Mouse (Mus musculus): ENCODE measurements at regions not wholly inside any gene's neighbourhood (a gene's known extent, or its start where the extent isn't known, plus 50 kb on each side); places are given as distances from the start of the nearest gene placed in this dataset.

GRCm38 (mm10) chr15:63400011-63400410 lies 445.0 kb downstream of the Gsdmc2 start:
- ATAC-seq (replicated peaks; ENCODE audit: poor library complexity), result no peak

GRCm38 (mm10) chr15:63397485-63397884 lies 447.5 kb downstream of the Gsdmc2 start:
- no peak for ATAC-seq (replicated peaks; ENCODE audit: poor library complexity)

GRCm38 (mm10) chr15:63377258-63377657 lies 467.7 kb downstream of the Gsdmc2 start:
- ATAC-seq (replicated peaks; ENCODE audit: poor library complexity), result no peak

- no peak for ATAC-seq (replicated peaks; ENCODE audit: poor library complexity)
Measured at GRCm38 (mm10) chr15:63371328-63372023, 473.5 kb downstream of the Gsdmc2 start.

GRCm38 (mm10) chr15:63364473-63364872 lies 480.5 kb downstream of the Gsdmc2 start:
- no peak for ATAC-seq (replicated peaks; ENCODE audit: poor library complexity)

- ATAC-seq (replicated peaks; ENCODE audit: poor library complexity), result no peak
Measured at GRCm38 (mm10) chr15:63360402-63360801, 484.6 kb downstream of the Gsdmc2 start.

GRCm38 (mm10) chr15:63341730-63342129 lies 503.2 kb downstream of the Gsdmc2 start:
- 0 out of 2 replicates have a peak, but pooled peaks have one; percentile 26 for ATAC-seq (replicated peaks; ENCODE audit: poor library complexity)

- ATAC-seq (replicated peaks; ENCODE audit: poor library complexity), result no peak
Measured at GRCm38 (mm10) chr15:63340322-63341060, 504.5 kb downstream of the Gsdmc2 start.

GRCm38 (mm10) chr15:63319666-63320065 lies 525.3 kb downstream of the Gsdmc2 start:
- no peak for ATAC-seq (replicated peaks; ENCODE audit: poor library complexity)

GRCm38 (mm10) chr15:63310426-63310825 lies 534.6 kb downstream of the Gsdmc2 start:
- no peak for ATAC-seq (replicated peaks; ENCODE audit: poor library complexity)

GRCm38 (mm10) chr15:63299311-63299710 lies 545.7 kb downstream of the Gsdmc2 start:
- ATAC-seq (replicated peaks; ENCODE audit: poor library complexity), result no peak

- no peak for ATAC-seq (replicated peaks; ENCODE audit: poor library complexity)
Measured at GRCm38 (mm10) chr15:63288534-63288933, 556.4 kb downstream of the Gsdmc2 start.

GRCm38 (mm10) chr15:63286026-63286425 lies 559.0 kb downstream of the Gsdmc2 start:
- no peak for ATAC-seq (replicated peaks; ENCODE audit: poor library complexity)

- peak; percentile 57 for ATAC-seq (replicated peaks; ENCODE audit: poor library complexity)
Measured at GRCm38 (mm10) chr15:63270381-63270780, 574.6 kb downstream of the Gsdmc2 start.

- no peak for ATAC-seq (replicated peaks; ENCODE audit: poor library complexity)
Measured at GRCm38 (mm10) chr15:63265845-63266244, 579.1 kb downstream of the Gsdmc2 start.

- ATAC-seq (replicated peaks; ENCODE audit: poor library complexity), result no peak
Measured at GRCm38 (mm10) chr15:63255736-63256135, 589.2 kb downstream of the Gsdmc2 start.

- no peak for ATAC-seq (replicated peaks; ENCODE audit: poor library complexity)
Measured at GRCm38 (mm10) chr15:63252781-63253340, 592.1 kb downstream of the Gsdmc2 start.

GRCm38 (mm10) chr15:63238601-63239000 lies 606.4 kb downstream of the Gsdmc2 start:
- ATAC-seq (replicated peaks; ENCODE audit: poor library complexity), result no peak

- ATAC-seq (replicated peaks; ENCODE audit: poor library complexity), result no peak
Measured at GRCm38 (mm10) chr15:63218393-63219060, 626.5 kb downstream of the Gsdmc2 start.

- no peak for ATAC-seq (replicated peaks; ENCODE audit: poor library complexity)
Measured at GRCm38 (mm10) chr15:63205150-63205549, 639.8 kb downstream of the Gsdmc2 start.

- ATAC-seq (replicated peaks; ENCODE audit: poor library complexity), result no peak
Measured at GRCm38 (mm10) chr15:63195031-63195430, 649.9 kb downstream of the Gsdmc2 start.

GRCm38 (mm10) chr15:63194492-63194797 lies 650.5 kb downstream of the Gsdmc2 start:
- no peak for ATAC-seq (replicated peaks; ENCODE audit: poor library complexity)

All from megakaryocyte progenitor cell, adult 5-6 weeks (primary cell).